Mouse (Mus musculus): ENCODE measurements around the gene Ifitm1. TPM values are rescaled to one million over a fixed set of nuclear protein-coding genes. Genes with fewer than 3 reads are reported as not detected.

Ifitm1 gene
- total RNA-seq, 2 experiments from 2014 or later, result 1.9 to 2.9 TPM

DNA sequence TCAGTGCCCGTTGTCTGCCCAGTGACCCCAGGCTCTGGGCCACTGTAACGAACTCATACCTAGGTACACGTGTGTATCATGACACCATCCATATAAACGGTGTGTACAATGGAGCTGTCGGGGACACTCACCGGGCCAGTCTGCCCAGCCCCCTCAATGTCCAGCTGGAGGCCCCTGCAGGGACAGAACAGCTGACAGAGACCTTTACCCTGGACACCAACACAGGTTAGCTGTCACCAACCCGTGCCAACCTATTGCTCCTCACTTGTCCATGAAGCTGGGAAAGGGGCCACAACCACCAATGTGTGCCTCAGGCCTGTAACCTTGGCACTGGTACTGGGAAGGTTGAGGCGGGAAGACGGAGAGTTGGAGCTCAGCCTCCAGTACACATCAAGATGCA lies 24.7 kb upstream of the Ifitm1 start:
- Histone ChIP-seq H3K27ac (peak overlapping the region; percentile 89), H3K4me3 (peak overlapping the region; percentile 54)
- no peak for TF ChIP-seq CTCF (conservative IDR thresholded peaks at IDR 0.05)
- no peak for DNase-seq (ENCODE audit: low spot score in 2 of 2)

DNA sequence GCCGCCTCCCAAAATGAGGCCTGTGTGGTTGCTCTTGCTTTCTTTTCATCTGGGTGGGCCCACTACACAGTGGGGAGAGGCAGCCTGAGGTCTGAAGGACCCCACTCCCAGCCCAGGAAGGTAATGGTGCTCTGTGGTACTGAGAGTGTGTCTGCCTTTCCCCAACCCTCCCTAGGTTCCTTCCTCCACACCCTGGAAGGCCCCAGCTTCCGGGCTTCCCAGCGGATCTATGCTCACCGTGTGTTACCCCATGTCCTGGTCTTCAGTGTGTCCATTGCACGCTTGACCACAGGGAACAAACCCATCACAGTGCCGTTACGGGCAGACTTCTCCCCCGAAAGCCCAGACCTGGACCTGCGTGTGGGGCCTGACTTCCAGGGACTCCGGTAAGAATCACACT lies 24.2 kb upstream of the Ifitm1 start:
- no peak overlapping the region for H3K27ac ChIP-seq
- no peak for TF ChIP-seq CTCF (conservative IDR thresholded peaks at IDR 0.05)
- H3K4me3 ChIP-seq, result no peak overlapping the region
- no peak for DNase-seq (ENCODE audit: low spot score in 2 of 2)

DNA sequence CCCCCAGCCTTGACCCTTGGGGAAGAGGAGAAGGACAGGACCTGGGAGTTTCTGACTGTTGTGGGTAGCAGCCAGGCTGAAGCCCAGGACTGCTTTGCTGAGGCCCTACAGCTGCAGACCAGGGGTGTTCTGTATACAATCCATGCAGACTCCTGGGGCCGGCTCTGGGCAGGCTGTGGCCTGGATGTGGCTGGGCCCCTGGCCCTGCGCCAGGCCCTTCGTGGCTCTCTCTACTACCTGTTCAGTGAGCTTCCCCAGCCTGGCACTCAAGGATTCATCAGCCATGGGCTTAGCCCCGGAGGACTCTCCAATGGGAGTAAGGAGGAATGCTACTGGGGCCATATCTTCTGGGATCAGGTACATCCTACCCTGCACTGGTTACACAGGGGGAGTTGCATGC lies 23.7 kb upstream of the Ifitm1 start:
- no peak for DNase-seq (ENCODE audit: low spot score in 2 of 2)
- H3K27ac ChIP-seq, result no peak overlapping the region
- no peak for TF ChIP-seq CTCF (conservative IDR thresholded peaks at IDR 0.05)
- H3K4me3 ChIP-seq, result no peak overlapping the region

DNA sequence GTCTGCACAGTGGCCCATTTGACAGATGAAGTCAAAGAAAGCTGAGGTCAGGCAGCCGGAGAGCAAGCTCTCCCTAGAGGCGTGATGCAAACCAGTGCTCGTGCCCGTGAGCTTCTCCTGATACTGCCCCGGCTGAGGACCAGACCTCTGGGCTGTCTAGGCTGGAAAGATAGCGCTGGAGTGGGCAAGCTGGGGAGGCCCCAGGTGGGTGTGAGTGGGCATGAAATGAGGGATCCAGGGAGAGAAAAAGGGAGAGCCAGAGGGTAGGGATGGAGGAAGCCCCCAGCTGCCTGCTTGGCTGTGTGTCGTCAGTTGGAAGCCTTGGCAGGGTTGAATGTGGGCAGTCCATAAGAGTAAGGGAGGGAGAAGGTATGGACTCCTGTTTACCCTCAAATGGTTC lies 22.8 kb upstream of the Ifitm1 start:
- Histone ChIP-seq H3K4me3 (no peak overlapping the region), H3K27ac (no peak overlapping the region)
- no peak for DNase-seq (ENCODE audit: low spot score in 2 of 2)
- no peak for TF ChIP-seq CTCF (conservative IDR thresholded peaks at IDR 0.05)

DNA sequence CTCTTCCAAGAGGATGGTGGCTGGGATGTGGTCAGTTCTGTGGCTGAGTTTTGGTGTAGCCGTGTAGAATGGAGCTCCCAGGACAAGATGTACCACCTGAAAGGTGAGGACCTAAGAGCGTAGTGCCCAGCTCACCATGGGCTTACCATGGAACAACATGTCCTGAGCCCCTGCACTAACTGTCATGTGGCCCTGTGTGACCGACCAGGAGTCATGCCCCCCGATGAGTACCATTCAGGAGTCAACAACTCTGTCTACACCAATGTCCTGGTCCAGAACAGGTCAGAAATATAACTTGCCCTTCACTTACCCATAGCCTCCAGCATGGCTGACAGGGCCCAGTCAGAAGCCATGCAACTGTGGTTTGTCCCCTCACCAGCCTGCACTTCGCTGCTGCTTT lies 21.8 kb upstream of the Ifitm1 start:
- TF ChIP-seq CTCF (conservative IDR thresholded peaks at IDR 0.05), result no peak
- no peak for DNase-seq (ENCODE audit: low spot score in 2 of 2)
- Histone ChIP-seq H3K4me3 (no peak overlapping the region), H3K27ac (no peak overlapping the region)

DNA sequence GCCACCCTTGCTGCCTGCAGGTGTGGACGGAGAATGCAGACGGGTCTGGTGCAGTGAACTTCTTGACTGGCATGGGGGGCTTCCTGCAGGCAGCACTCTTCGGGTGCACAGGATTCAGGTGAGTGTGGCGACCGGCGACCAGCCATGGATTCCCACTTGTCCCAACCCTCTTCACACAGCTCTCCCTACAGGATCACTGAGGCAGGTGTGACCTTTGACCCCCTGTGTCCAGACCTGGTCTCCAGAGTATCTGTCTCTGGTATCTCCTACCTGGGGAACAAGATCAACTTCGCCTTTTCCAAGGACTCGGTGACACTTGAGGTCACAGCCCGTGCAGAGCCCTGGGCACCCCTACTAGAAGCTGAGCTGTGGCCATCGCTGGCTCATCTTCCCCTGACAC lies 20.7 kb upstream of the Ifitm1 start:
- H3K27ac ChIP-seq, result no peak overlapping the region
- no peak for DNase-seq (ENCODE audit: low spot score in 2 of 2)
- no peak overlapping the region for H3K4me3 ChIP-seq
- TF ChIP-seq CTCF (conservative IDR thresholded peaks at IDR 0.05), result no peak

DNA sequence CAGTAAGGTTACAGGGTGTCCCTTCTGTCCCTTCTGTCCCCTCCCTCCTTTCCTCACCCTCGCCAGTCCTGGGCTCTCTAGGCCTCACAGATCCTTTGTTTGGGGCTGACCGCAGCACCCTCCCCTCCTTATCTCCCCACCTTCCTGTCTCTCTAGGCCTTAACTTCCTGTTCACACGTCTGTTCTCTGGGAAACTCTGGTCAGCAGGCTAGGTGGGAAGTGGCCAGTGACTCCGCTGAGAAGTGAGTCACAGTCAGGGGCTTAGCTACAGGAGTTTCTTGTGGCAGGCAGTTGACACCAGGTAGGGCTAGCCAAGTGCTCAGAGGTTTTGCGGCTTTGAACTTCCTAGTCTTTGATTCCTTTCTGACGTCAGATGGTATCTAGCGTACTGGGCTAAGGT lies 20.0 kb upstream of the Ifitm1 start:
- H3K27ac ChIP-seq, result no peak overlapping the region
- TF ChIP-seq CTCF (conservative IDR thresholded peaks at IDR 0.05), result no peak
- no peak for DNase-seq (ENCODE audit: low spot score in 2 of 2)
- H3K4me3 ChIP-seq, result no peak overlapping the region

DNA sequence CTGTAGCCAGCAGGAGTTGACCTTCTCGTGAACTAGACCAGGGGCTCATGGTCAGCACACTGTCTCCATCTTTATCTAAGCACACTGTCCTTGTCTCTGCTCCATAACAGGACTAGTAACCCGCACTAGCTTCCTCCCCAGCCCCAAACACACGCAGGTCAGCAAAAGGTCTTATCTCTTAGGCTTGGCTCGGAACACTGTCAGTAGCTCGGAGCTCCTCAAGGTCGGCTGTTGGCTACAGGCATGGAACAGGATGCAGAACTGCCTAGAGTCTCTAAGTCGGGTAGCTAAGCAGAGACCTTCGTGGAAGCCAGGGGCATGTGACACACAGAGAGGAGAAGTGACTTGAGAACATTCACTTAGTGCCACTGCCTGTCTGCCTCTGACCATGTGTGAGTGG lies 18.9 kb upstream of the Ifitm1 start:
- no peak overlapping the region for H3K4me3 ChIP-seq
- no peak for TF ChIP-seq CTCF (conservative IDR thresholded peaks at IDR 0.05)

DNA sequence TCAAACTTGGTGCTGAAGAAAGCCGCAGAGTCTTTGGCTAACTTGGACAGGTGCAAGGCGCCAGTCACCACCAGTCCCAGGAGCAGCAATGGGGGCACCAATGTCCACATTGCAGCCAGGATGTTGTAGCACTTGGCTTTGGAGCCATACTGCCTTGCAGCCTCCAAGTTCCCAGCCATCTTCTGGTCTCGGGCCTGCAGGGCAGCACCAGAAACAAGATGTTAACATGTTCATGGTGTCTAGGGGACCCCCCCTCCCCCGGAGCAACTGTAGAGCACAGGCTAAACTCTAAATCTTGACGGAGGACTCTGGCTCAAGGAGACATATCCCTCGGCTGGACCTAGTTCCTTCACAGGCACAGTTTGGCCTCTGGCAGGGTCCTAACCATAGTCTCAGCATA lies 17.8 kb upstream of the Ifitm1 start:
- H3K4me3 ChIP-seq, result no peak overlapping the region
- DNase-seq (ENCODE audit: low spot score in 2 of 2), result no peak
- H3K27ac ChIP-seq, result no peak overlapping the region
- TF ChIP-seq CTCF (conservative IDR thresholded peaks at IDR 0.05), result no peak

More for the DNA sequence above, 18.9 kb upstream of the Ifitm1 start:
- no peak overlapping the region for H3K27ac ChIP-seq
- no peak for DNase-seq (ENCODE audit: low spot score in 2 of 2)

DNA sequence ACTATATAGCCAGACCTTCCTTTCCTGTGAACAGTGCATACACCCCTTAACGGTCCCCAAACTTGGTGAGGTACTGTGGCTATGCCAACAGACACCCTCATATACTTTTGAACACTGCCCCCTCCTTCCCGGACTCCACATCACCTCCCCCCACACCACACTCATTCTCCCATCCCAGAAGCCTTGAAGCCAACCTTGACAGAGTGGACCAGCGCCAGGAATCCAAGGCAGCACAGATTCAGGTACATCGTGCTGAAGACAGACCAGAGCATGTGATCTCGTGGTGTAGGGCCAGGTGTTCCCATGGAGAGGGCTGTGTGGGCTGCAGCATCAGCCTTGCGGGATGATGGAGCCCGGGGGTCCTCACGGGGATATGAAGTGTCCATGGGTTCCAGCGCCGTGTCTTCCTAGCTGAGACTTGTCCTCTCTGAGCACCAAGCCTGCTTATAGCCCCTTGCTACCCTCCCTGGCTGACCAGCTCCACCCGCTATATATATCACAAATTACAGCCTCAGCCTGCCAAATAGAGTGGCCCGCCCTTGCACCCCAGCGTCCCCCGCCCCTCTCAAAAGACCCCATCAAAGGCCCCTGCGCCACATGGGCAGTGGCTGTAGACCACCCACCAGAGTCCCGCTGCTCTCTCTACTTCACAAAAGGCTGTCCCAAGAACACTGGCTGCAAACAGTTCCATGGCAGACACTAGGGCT lies 17.0 kb upstream of the Ifitm1 start, which contains the start of gene Ifitm5:
Gene Ifitm5 (minus strand): TSS at position 468 of the 707 bp plus-strand sequence.
- H3K4me3 ChIP-seq, result no peak within 1 kb of the TSS
- no peak for DNase-seq (ENCODE audit: low spot score in 2 of 2)
- TF ChIP-seq CTCF (conservative IDR thresholded peaks at IDR 0.05), result no peak

DNA sequence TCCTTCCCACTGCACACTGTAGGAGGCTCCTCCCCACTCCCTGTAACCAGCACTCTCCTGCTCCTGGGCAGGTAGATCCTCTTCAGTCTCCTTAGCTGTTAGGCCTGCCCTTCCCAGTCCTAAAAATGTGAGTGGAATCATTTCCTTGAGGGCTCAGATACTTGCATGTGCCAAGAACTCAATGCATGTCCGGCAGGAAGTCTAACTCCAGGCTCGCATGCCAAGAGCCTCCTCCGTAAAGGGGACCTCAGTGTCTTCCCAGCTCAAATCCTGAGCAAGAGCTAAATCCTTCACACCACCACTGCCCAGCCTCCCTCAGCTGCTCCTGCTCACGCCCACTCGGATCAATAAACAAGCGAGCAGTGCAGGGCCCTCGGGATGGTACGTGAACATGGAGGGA lies 16.0 kb upstream of the Ifitm1 start:
- TF ChIP-seq CTCF (conservative IDR thresholded peaks at IDR 0.05), result no peak
- Histone ChIP-seq H3K4me3 (no peak overlapping the region), H3K27ac (no peak overlapping the region)
- DNase-seq (ENCODE audit: low spot score in 2 of 2), result no peak

More for the DNA sequence above, 17.0 kb upstream of the Ifitm1 start, which contains the start of gene Ifitm5:
- H3K27ac ChIP-seq, result no peak within 1 kb of the TSS

DNA sequence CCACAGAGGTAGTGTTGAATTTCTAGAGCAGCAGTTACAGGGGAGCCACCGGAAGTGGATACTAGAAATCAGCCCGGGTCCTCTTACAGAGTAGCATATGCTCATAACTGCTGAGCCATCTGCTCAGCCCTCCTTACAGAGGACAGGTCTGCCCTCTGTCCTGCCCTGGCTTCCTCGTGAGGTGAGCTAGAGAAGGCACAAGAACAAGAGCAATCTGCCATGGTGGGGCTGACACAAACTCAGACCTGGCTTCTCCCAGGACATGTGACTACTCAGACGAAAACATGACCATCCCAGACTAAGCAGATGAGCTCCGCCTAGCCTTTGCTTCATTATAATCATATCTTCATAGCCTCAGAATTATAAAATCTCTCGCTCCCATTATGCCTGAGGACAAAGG lies 15.3 kb upstream of the Ifitm1 start:
- no peak for DNase-seq (ENCODE audit: low spot score in 2 of 2)
- Histone ChIP-seq H3K4me3 (no peak overlapping the region), H3K27ac (no peak overlapping the region)
- no peak for TF ChIP-seq CTCF (conservative IDR thresholded peaks at IDR 0.05)

DNA sequence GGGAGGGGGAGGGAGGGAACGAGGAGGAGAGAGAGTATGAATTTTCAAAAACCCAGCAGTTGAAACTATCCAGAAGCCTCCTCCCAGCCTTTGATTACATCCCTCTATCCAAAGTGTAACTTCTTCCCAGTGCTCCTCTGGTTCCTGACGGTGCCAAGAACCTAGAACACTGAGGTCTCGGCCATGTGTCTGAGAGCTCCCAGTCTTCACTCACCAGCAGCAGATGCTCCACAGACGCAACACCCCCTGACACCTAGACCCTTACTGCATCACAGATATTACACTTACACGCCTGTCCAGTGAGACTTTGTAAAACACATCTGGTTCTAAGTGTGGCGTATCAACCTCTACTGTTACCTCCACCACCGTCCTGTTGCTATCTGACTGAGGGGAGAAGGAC lies 14.6 kb upstream of the Ifitm1 start:
- DNase-seq (ENCODE audit: low spot score in 2 of 2), result no peak
- no peak for TF ChIP-seq CTCF (conservative IDR thresholded peaks at IDR 0.05)
- Histone ChIP-seq H3K4me3 (no peak overlapping the region), H3K27ac (no peak overlapping the region)

DNA sequence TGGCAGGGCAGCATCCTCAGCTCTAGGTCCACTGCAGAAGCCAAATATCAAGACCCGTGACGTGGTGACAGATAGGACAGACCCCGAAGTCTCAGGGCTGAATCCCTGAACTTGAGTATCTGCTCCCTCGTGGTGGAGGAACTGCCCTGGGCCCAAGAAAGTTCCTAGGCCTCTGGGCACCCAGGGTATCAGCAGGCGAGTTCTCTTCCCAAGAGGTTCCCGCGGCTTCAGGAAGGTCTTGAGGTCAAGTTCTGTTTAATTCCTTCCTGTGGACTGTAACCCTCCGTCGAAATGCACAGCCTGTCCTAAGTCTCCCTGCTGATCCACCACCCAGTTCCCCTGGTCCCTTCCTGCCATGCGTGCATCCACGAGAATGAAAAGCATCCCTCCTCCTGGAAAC lies 13.9 kb upstream of the Ifitm1 start:
- Histone ChIP-seq H3K27ac (no peak overlapping the region), H3K4me3 (no peak overlapping the region)
- DNase-seq (ENCODE audit: low spot score in 2 of 2), result no peak
- TF ChIP-seq CTCF (conservative IDR thresholded peaks at IDR 0.05), result no peak
